In genomic region chr12:112604709-112605649, GRCm38 (mm10) we compare ENCODE assay signal across 8 mouse cellular contexts. TPM values are rescaled to one million over a fixed set of nuclear protein-coding genes. Genes with fewer than 3 reads are reported as not detected.
A peak's percentile ranks its signal among the peaks of the same experiment; 100 is the strongest.
DNase-seq lines count a peak whose midpoint lies in the region; ATAC-seq and TF ChIP-seq lines count a peak whose summit lies in the region.

No protein-coding gene starts in this region.

- H3K9me3 ChIP-seq in hindbrain, embryonic 16.5 days (ENCODE audit: control insufficient read depth, low read length), result no peaks in the 10 kb centered on the region
- no peaks in the 10 kb centered on the region for H3K9me3 ChIP-seq in neural tube, embryonic 13.5 days

- H3K9ac ChIP-seq in hindbrain, embryonic 16.5 days (ENCODE audit: low read depth, low read length), result no peak overlapping the region
- H3K9ac ChIP-seq in neural tube, embryonic 13.5 days, result 0 out of 2 replicates have a peak overlapping the region, but pooled peaks have one; percentile 22

- peak; percentile 34; the same call in 1 of the 2 replicates for ATAC-seq in hindbrain, embryonic 16.5 days
- peak; percentile 74 for ATAC-seq in neural tube, embryonic 13.5 days (ENCODE audit: low read depth)

- peak; percentile 61 for DNase-seq in adrenal gland, postnatal 10 days
- no peak for DNase-seq in adrenal gland, adult 2 months
- DNase-seq in thymus, adult 2 months, result peak; percentile 50
- no peak for DNase-seq in thymus, adult 18-20 months
- DNase-seq in lung, adult 18-20 months, result peak; percentile 73 to 76
- DNase-seq in urinary bladder, adult 2 months (ENCODE audit: low spot score), result no peak

- no peaks in the 10 kb centered on the region for H3K4me1 ChIP-seq in thymus, adult 2 months (replicated peaks; ENCODE audit: control insufficient read depth, insufficient read depth, low read length)
- H3K4me1 ChIP-seq in hindbrain, embryonic 16.5 days (ENCODE audit: control insufficient read depth, insufficient read depth, low read depth, low read length), result no peaks in the 10 kb centered on the region
- peaks cover 13% of the 10 kb centered on the region for H3K4me1 ChIP-seq in neural tube, embryonic 13.5 days (replicated peaks)

- H3K4me2 ChIP-seq in hindbrain, embryonic 16.5 days (ENCODE audit: low read length), result no peak overlapping the region
- H3K4me2 ChIP-seq in neural tube, embryonic 13.5 days, result no peak overlapping the region

- no peaks in the 10 kb centered on the region for H3K36me3 ChIP-seq in thymus, adult 2 months (ENCODE audit: control insufficient read depth, insufficient read depth, low read length)
- H3K36me3 ChIP-seq in hindbrain, embryonic 16.5 days (ENCODE audit: control insufficient read depth, insufficient read depth, low read length), result no peaks in the 10 kb centered on the region
- no peaks in the 10 kb centered on the region for H3K36me3 ChIP-seq in neural tube, embryonic 13.5 days

- H3K27ac ChIP-seq in thymus, adult 2 months (ENCODE audit: control insufficient read depth, insufficient read depth, low read length), result no peak overlapping the region
- no peak overlapping the region for H3K27ac ChIP-seq in hindbrain, embryonic 16.5 days (ENCODE audit: low read depth, low read length)
- no peak overlapping the region for H3K27ac ChIP-seq in neural tube, embryonic 13.5 days (replicated peaks)

- TF ChIP-seq POLR2A in thymus, adult 2 months (IDR thresholded peaks at IDR 0.05; ENCODE audit: control insufficient read depth, extremely low read depth, insufficient read depth, low read length, poor library complexity), result no peak

- TF ChIP-seq CTCF in thymus, adult 2 months (IDR thresholded peaks at IDR 0.05; ENCODE audit: borderline replicate concordance, control insufficient read depth, extremely low read depth, insufficient read depth, low read length, poor library complexity), result no peak

- no peak overlapping the region for H3K4me3 ChIP-seq in thymus, adult 2 months (ENCODE audit: control insufficient read depth, insufficient read depth, low read length)
- no peak overlapping the region for H3K4me3 ChIP-seq in hindbrain, embryonic 16.5 days (ENCODE audit: low read length)
- no peak overlapping the region for H3K4me3 ChIP-seq in neural tube, embryonic 13.5 days

- whole genome bisulfite sequencing in thymus, adult 2 months, result 63% methylated on average over 20 of the region's 20 CpGs
- WGBS in hindbrain, embryonic 16.5 days, result 58% methylated on average over 20 of the region's 20 CpGs
- WGBS in neural tube, embryonic 13.5 days, result 57% methylated on average over 20 of the region's 20 CpGs

- no peaks in the 10 kb centered on the region for H3K27me3 ChIP-seq in thymus, adult 2 months (ENCODE audit: control insufficient read depth, insufficient read depth, low read length)
- H3K27me3 ChIP-seq in hindbrain, embryonic 16.5 days (replicated peaks; ENCODE audit: control insufficient read depth, insufficient read depth, low read length), result no peaks in the 10 kb centered on the region
- no peaks in the 10 kb centered on the region for H3K27me3 ChIP-seq in neural tube, embryonic 13.5 days

RNA-seq across cellular contexts. Expression of gene Adssl1, which starts 14.9 kb away (rescaled TPM):
- total RNA-seq in adrenal gland, postnatal 10 days (2021), result 10 to 100 TPM; 42.9 to 72.4 TPM
- total RNA-seq in adrenal gland, adult 2 months (2021), result 10 to 100 TPM; 10.7 to 39.1 TPM
- polyA plus RNA-seq in adrenal gland, adult 2 months (2012; rRNA removed), result 10.6 and 11.0 TPM in 2 replicates
- polyA plus RNA-seq in thymus, adult 2 months (2012; rRNA removed), result 10.9 and 14.2 TPM in 2 replicates
- 7.7 and 7.9 TPM in 2 replicates for polyA plus RNA-seq in hindbrain, embryonic 16.5 days (2015; fragmentation: Nextera tagmentation; extraction: Ambion mirVana)
- polyA plus RNA-seq in neural tube, embryonic 13.5 days (2015; fragmentation: Nextera tagmentation; extraction: Ambion mirVana), result 3.2 and 3.6 TPM in 2 replicates
- 19.5 and 26.9 TPM in 2 replicates for polyA plus RNA-seq in urinary bladder, adult 2 months (2012; rRNA removed)

RNA-seq across cellular contexts. Expression of gene Inf2, which starts 16.4 kb away (rescaled TPM):
- 10 to 100 TPM; 21.7 to 25.4 TPM for total RNA-seq in adrenal gland, postnatal 10 days (2021)
- 10 to 100 TPM; 20.7 to 40.6 TPM for total RNA-seq in adrenal gland, adult 2 months (2021)
- 45.0 and 47.9 TPM in 2 replicates for polyA plus RNA-seq in adrenal gland, adult 2 months (2012; rRNA removed)
- polyA plus RNA-seq in thymus, adult 2 months (2012; rRNA removed), result 26.3 and 26.8 TPM in 2 replicates
- polyA plus RNA-seq in hindbrain, embryonic 16.5 days (2015; fragmentation: Nextera tagmentation; extraction: Ambion mirVana), result 1.0 and 1.1 TPM in 2 replicates
- polyA plus RNA-seq in neural tube, embryonic 13.5 days (2015; fragmentation: Nextera tagmentation; extraction: Ambion mirVana), result 1.4 and 1.5 TPM in 2 replicates
- 37.4 and 52.8 TPM in 2 replicates for polyA plus RNA-seq in urinary bladder, adult 2 months (2012; rRNA removed)

RNA-seq across cellular contexts. Expression of gene Siva1, which starts 39.5 kb away (rescaled TPM):
- 10 to 100 TPM; 35.9 to 46.7 TPM for total RNA-seq in adrenal gland, postnatal 10 days (2021)
- 10 to 100 TPM; 23.6 to 53.6 TPM for total RNA-seq in adrenal gland, adult 2 months (2021)
- 49.1 and 67.3 TPM in 2 replicates for polyA plus RNA-seq in adrenal gland, adult 2 months (2012; rRNA removed)
- 131 and 134 TPM in 2 replicates for polyA plus RNA-seq in thymus, adult 2 months (2012; rRNA removed)
- 48.1 and 57.5 TPM in 2 replicates for polyA plus RNA-seq in hindbrain, embryonic 16.5 days (2015; fragmentation: Nextera tagmentation; extraction: Ambion mirVana)
- polyA plus RNA-seq in neural tube, embryonic 13.5 days (2015; fragmentation: Nextera tagmentation; extraction: Ambion mirVana), result 66.3 and 75.0 TPM in 2 replicates
- polyA plus RNA-seq in urinary bladder, adult 2 months (2012; rRNA removed), result 62.6 and 71.8 TPM in 2 replicates

Comparison
In these comparisons a context has a peak if more than half of its experiments do, and no peak if none do; other contexts are left out.
1. DNase-seq: peak in adrenal gland, postnatal 10 days (single experiment), thymus, adult 2 months (single experiment) and lung, adult 18-20 months (2 of 2); none in adrenal gland, adult 2 months (single experiment), thymus, adult 18-20 months (0 of 2) and urinary bladder, adult 2 months (single experiment).
2. RNA of gene Inf2, which starts 16.4 kb away (polyA plus RNA-seq): 45.0 to 47.9 TPM in adrenal gland, adult 2 months, 37.4 to 52.8 TPM in urinary bladder, adult 2 months and 26.3 to 26.8 TPM in thymus, adult 2 months; 1.4 to 1.5 TPM in neural tube, embryonic 13.5 days and 1.0 to 1.1 TPM in hindbrain, embryonic 16.5 days; every median in the first group is over 10 times any median in the second.